Mouse (Mus musculus) midbrain, postnatal 0 days (tissue): ENCODE results near the gene Robo4. TPM values are rescaled to one million over a fixed set of nuclear protein-coding genes. Genes with fewer than 3 reads are reported as not detected.
A peak's percentile ranks its signal among the peaks of the same experiment; 100 is the strongest.

ENCODE experiments used
- ATAC-seq: fragments of 200-750 bp; cut with Nextera tagmentation; 2 replicates; pipeline ENCODE4 v1.8.0; 2017; ENCODE audit warnings: moderate number of reproducible peaks, mild to moderate bottlenecking, moderate TSS enrichment, moderate library complexity; ENCODE audit not compliant: low FRiP score
- DNase-seq: peaks from one replicate; pipeline ENCODE4 v3.0.0-alpha.2; 2015; ENCODE audit warnings: low spot score
- H3K27ac ChIP-seq: fragments of 300-500 bp; sonication (generic); 2 replicates; pipeline ENCODE4 v1.5.1; 2014; ENCODE audit warnings: low read depth, mild to moderate bottlenecking, low read length, mixed read lengths
- H3K27me3 ChIP-seq: fragments of 300-500 bp; sonication (generic); 2 replicates; pipeline ENCODE4 v1.6.1; 2014; ENCODE audit warnings: low read length, control low read depth, mixed read lengths; ENCODE audit not compliant: insufficient read depth
- H3K36me3 ChIP-seq: fragments of 300-500 bp; sonication (generic); 2 replicates; pipeline ENCODE4 v1.6.1; 2014; ENCODE audit warnings: low read length, control low read depth, mixed read lengths; ENCODE audit not compliant: insufficient read depth
- H3K4me1 ChIP-seq: fragments of 300-500 bp; sonication (generic); 2 replicates; pipeline ENCODE4 v1.6.1; 2014; ENCODE audit warnings: mild to moderate bottlenecking, control low read depth, antibody characterized with exemption, low read length, mixed read lengths; ENCODE audit not compliant: insufficient read depth
- H3K4me2 ChIP-seq: fragments of 300-500 bp; sonication (generic); 2 replicates; pipeline ENCODE4 v1.6.1; 2014; ENCODE audit warnings: low read depth, mild to moderate bottlenecking, low read length, mixed read lengths; ENCODE audit not compliant: poor library complexity, severe bottlenecking
- H3K4me3 ChIP-seq: fragments of 300-500 bp; sonication (generic); 2 replicates; pipeline ENCODE4 v1.5.1; 2014; ENCODE audit warnings: low read depth, mild to moderate bottlenecking, low read length, moderate library complexity
- H3K9ac ChIP-seq: fragments of 300-500 bp; sonication (generic); replicated peaks from 2 replicates; pipeline ENCODE4 v1.6.1; 2014; ENCODE audit warnings: mild to moderate bottlenecking, low read length, moderate library complexity, mixed read lengths; ENCODE audit not compliant: poor library complexity, severe bottlenecking
- H3K9me3 ChIP-seq: fragments of 300-500 bp; sonication (generic); 2 replicates; pipeline ENCODE4 v1.6.1; 2016; ENCODE audit warnings: low read length, control low read depth
- CTCF ChIP-seq: IDR thresholded peaks from 2 replicates; pipeline ENCODE4 v1.5.1; 2016; ENCODE audit warnings: antibody characterized with exemption, mild to moderate bottlenecking
- whole genome bisulfite sequencing: fragments of 180-500 bp; shearing (Covaris S2); extraction: QIAGEN DNeasy Blood & Tissue Kit; methylation state at CpG from one replicate; pipeline ENCODE4 v1.1.7; 2014; 5-methylcytosine and 5-hydroxymethylcytosine counted together
- polyA plus RNA-seq: library from polyadenylated mRNA; unstranded; fragments of >200 nt; fragmentation: Nextera tagmentation; extraction: Ambion mirVana; gene quantifications from 2 replicates; pipeline ENCODE4 v1.2.1, GENCODE M21; 2015
- total RNA-seq: library from RNA; depleted of rRNA; stranded (reverse); fragments of >200 nt; gene quantifications from 2 replicates; pipeline ENCODE4 v1.2.3, GENCODE M21; 2014

Robo4 gene
- total and polyA plus RNA-seq, 2 experiments from 2014 or later = 4.0 to 10.1 TPM

- no peak overlapping the region for H3K4me2 ChIP-seq
- ATAC-seq (no peak), DNase-seq (no peak)
- 15% methylated on average over 6 of the region's 6 CpGs for WGBS
- H3K27me3 ChIP-seq = peaks cover 20% of the 10 kb centered on the region
- no peak overlapping the region for H3K27ac ChIP-seq
- no peaks in the 10 kb centered on the region for H3K4me1 ChIP-seq
- no peak overlapping the region for H3K9ac ChIP-seq
- H3K36me3 ChIP-seq = no peaks in the 10 kb centered on the region
- no peak for TF ChIP-seq CTCF
- H3K9me3 ChIP-seq = no peaks in the 10 kb centered on the region
- no peak overlapping the region for H3K4me3 ChIP-seq
Measured at GRCm38 (mm10) chr9:37454011-37454492, 52.4 kb downstream of the Robo4 start.

- 12% methylated on average over 3 of the region's 3 CpGs for WGBS
- H3K27me3 ChIP-seq = peaks cover 20% of the 10 kb centered on the region
- peaks cover 9% of the 10 kb centered on the region; the same call in 1 of the 2 replicates for H3K4me1 ChIP-seq
- no peak overlapping the region for H3K27ac ChIP-seq
- no peak overlapping the region for H3K4me2 ChIP-seq
- H3K9me3 ChIP-seq = no peaks in the 10 kb centered on the region
- no peak overlapping the region for H3K4me3 ChIP-seq
- no peak for DNase-seq
- H3K9ac ChIP-seq = no peak overlapping the region
- no peak for TF ChIP-seq CTCF
- ATAC-seq = no peak
- no peaks in the 10 kb centered on the region for H3K36me3 ChIP-seq
Measured at GRCm38 (mm10) chr9:37454991-37455390, 53.3 kb downstream of the Robo4 start.

- H3K9ac ChIP-seq = no peak overlapping the region
- peaks cover 9% of the 10 kb centered on the region; the same call in 1 of the 2 replicates for H3K4me1 ChIP-seq
- no peaks in the 10 kb centered on the region for H3K9me3 ChIP-seq
- H3K4me2 ChIP-seq = peak overlapping the region; percentile 71
- peaks cover 20% of the 10 kb centered on the region for H3K27me3 ChIP-seq
- H3K36me3 ChIP-seq = no peaks in the 10 kb centered on the region
- TF ChIP-seq CTCF = no peak
- ATAC-seq (no peak), DNase-seq (no peak)
- H3K4me3 ChIP-seq = peak overlapping the region; percentile 39; the same call in 1 of the 2 replicates
- no peak overlapping the region for H3K27ac ChIP-seq
- WGBS = 8% methylated on average over 8 of the region's 8 CpGs
Measured at GRCm38 (mm10) chr9:37455868-37456267, 54.2 kb downstream of the Robo4 start.

GRCm38 (mm10) chr9:37456481-37456910 is 54.8 kb downstream of the Robo4 start:
- Histone ChIP-seq H3K4me2 (peak overlapping the region; percentile 71), H3K9me3 (no peaks in the 10 kb centered on the region), H3K4me1 (peaks cover 9% of the 10 kb centered on the region; the same call in 1 of the 2 replicates), H3K27me3 (peaks cover 16% of the 10 kb centered on the region), H3K27ac (no peak overlapping the region), H3K9ac (peak overlapping the region; percentile 55), H3K4me3 (peak overlapping the region; percentile 39), H3K36me3 (no peaks in the 10 kb centered on the region)
- DNase-seq (peak; percentile 86), ATAC-seq (peak; percentile 41; the same call in 1 of the 2 replicates)
- WGBS = 0% methylated on average over 17 of the region's 20 CpGs
- no peak for TF ChIP-seq CTCF

- Histone ChIP-seq H3K27me3 (peaks cover 17% of the 10 kb centered on the region), H3K36me3 (no peaks in the 10 kb centered on the region), H3K4me2 (0 out of 2 replicates have a peak overlapping the region, but pooled peaks have one; percentile 71), H3K9me3 (no peaks in the 10 kb centered on the region), H3K4me1 (peaks cover 9% of the 10 kb centered on the region; the same call in 1 of the 2 replicates), H3K9ac (no peak overlapping the region), H3K27ac (no peak overlapping the region), H3K4me3 (no peak overlapping the region)
- 63% methylated on average over 1 of the region's 1 CpGs for WGBS
- DNase-seq (no peak), ATAC-seq (no peak)
- no peak for TF ChIP-seq CTCF
Measured at GRCm38 (mm10) chr9:37457151-37457550, 55.5 kb downstream of the Robo4 start.

GRCm38 (mm10) chr9:37459665-37460042 is 58.0 kb downstream of the Robo4 start:
- Histone ChIP-seq H3K9me3 (no peaks in the 10 kb centered on the region), H3K27me3 (peaks cover 13% of the 10 kb centered on the region; the same call in 1 of the 2 replicates), H3K4me3 (peak overlapping the region; percentile 62), H3K4me2 (peak overlapping the region; percentile 93), H3K9ac (peak overlapping the region; percentile 84), H3K27ac (peak overlapping the region; percentile 77), H3K4me1 (peaks cover 12% of the 10 kb centered on the region), H3K36me3 (no peaks in the 10 kb centered on the region)
- DNase-seq (no peak), ATAC-seq (no peak)
- WGBS = 2% methylated on average over 9 of the region's 9 CpGs
- no peak for TF ChIP-seq CTCF
